25 mouse cellular contexts compared by ENCODE assay signal in genomic region chr9:67725196-67725595, GRCm38 (mm10). TPM values are rescaled to one million over a fixed set of nuclear protein-coding genes. Genes with fewer than 3 reads are reported as not detected.
DNase-seq lines count a peak whose midpoint lies in the region; ATAC-seq and TF ChIP-seq lines count a peak whose summit lies in the region.
"Had no signal": no experiment of that assay in that cellular context is flagged by ENCODE, and none has a peak within 500 bp of the region (broad histone marks: within the 10 kb centered on the region; RNA-seq: fewer than 3 reads in every experiment).

No protein-coding gene starts in this region.

- no peaks in the 10 kb centered on the region for H3K36me3 ChIP-seq in embryonic facial prominence, embryonic 13.5 days
- H3K36me3 ChIP-seq in embryonic facial prominence, embryonic 10.5 days (replicated peaks), result no peaks in the 10 kb centered on the region
- no peaks in the 10 kb centered on the region; the same call in 1 of the 2 replicates for H3K36me3 ChIP-seq in testis, adult 2 months (ENCODE audit: control insufficient read depth, insufficient read depth, low read length)
- no peaks in the 10 kb centered on the region for H3K36me3 ChIP-seq in embryonic facial prominence, embryonic 14.5 days (ENCODE audit: control insufficient read depth, insufficient read depth, low read length)
- H3K36me3 ChIP-seq: G1E had no signal

- H3K4me1 ChIP-seq in embryonic facial prominence, embryonic 13.5 days, result peaks cover 4% of the 10 kb centered on the region; the same call in 1 of the 2 replicates
- H3K4me1 ChIP-seq in embryonic facial prominence, embryonic 10.5 days, result peaks cover 9% of the 10 kb centered on the region; the same call in 1 of the 2 replicates
- H3K4me1 ChIP-seq in testis, adult 2 months (ENCODE audit: control insufficient read depth, insufficient read depth, low read length), result peaks cover 5% of the 10 kb centered on the region
- H3K4me1 ChIP-seq in embryonic facial prominence, embryonic 14.5 days (ENCODE audit: control insufficient read depth, insufficient read depth, low read length), result no peaks in the 10 kb centered on the region

- no peak for DNase-seq in embryonic facial prominence, embryonic 10.5 days (ENCODE audit: low spot score)
- DNase-seq in heart, adult 11 months, result peak; percentile 73
- no peak for DNase-seq in heart, postnatal 36 days
- DNase-seq in testis, postnatal 10 days (ENCODE audit: low spot score), result no peak
- DNase-seq in embryonic facial prominence, embryonic 14.5 days (ENCODE audit: low spot score), result peak; percentile 54
- DNase-seq in Muller cell, postnatal 12 days (ENCODE audit: inconsistent ontology term), result no peak
- DNase-seq: adrenal gland, adult 2 months; adrenal gland, adult 8-10 months; adrenal gland, postnatal 10 days; adrenal gland, postnatal 14 days; adrenal gland, postnatal 25 days; adrenal gland, postnatal 36 days; B cell, adult 2 months; cerebellum, adult 11 months; cerebellum, adult 11-12 months; cerebellum, adult 18-20 months had no signal

- 58% methylated on average over 3 of the region's 3 CpGs for WGBS in embryonic facial prominence, embryonic 13.5 days
- WGBS in embryonic facial prominence, embryonic 10.5 days, result 79% methylated on average over 3 of the region's 3 CpGs
- WGBS in embryonic facial prominence, embryonic 14.5 days, result 63% methylated on average over 3 of the region's 3 CpGs

- TF ChIP-seq CTCF in testis, adult 2 months (IDR thresholded peaks at IDR 0.05; ENCODE audit: control insufficient read depth, insufficient read depth, insufficient replicate concordance, low read depth, low read length), result no peak

- no peak for ATAC-seq in embryonic facial prominence, embryonic 13.5 days (ENCODE audit: insufficient number of reproducible peaks, insufficient read depth, low FRiP score, low TSS enrichment, low read depth)
- peak; percentile 82; the same call in 1 of the 2 replicates for ATAC-seq in embryonic facial prominence, embryonic 14.5 days (ENCODE audit: low read depth)
- ATAC-seq: activated CD4-positive, CD25-positive, alpha-beta regulatory T cell, adult 4 months; CD4-positive, CD25-positive, alpha-beta regulatory T cell, adult 4 months; Patski had no signal

- no peak overlapping the region for H3K4me3 ChIP-seq in embryonic facial prominence, embryonic 13.5 days
- H3K4me3 ChIP-seq in embryonic facial prominence, embryonic 10.5 days, result no peak overlapping the region
- no peak overlapping the region for H3K4me3 ChIP-seq in testis, adult 2 months (ENCODE audit: control insufficient read depth, low read depth, low read length)
- no peak overlapping the region for H3K4me3 ChIP-seq in embryonic facial prominence, embryonic 14.5 days (ENCODE audit: low read depth, low read length)

- H3K9me3 ChIP-seq in embryonic facial prominence, embryonic 13.5 days, result no peaks in the 10 kb centered on the region
- H3K9me3 ChIP-seq in embryonic facial prominence, embryonic 10.5 days, result no peaks in the 10 kb centered on the region
- no peaks in the 10 kb centered on the region for H3K9me3 ChIP-seq in embryonic facial prominence, embryonic 14.5 days (ENCODE audit: control insufficient read depth, low read length)
- H3K9me3 ChIP-seq: G1E had no signal

- H3K9ac ChIP-seq in embryonic facial prominence, embryonic 13.5 days, result no peak overlapping the region
- H3K9ac ChIP-seq in embryonic facial prominence, embryonic 14.5 days (ENCODE audit: low read depth, low read length), result no peak overlapping the region

- intact Hi-C loops in heart, postnatal 36 days (cut with DNase I), result no loop called here

- H3K27me3 ChIP-seq in embryonic facial prominence, embryonic 13.5 days, result no peaks in the 10 kb centered on the region
- H3K27me3 ChIP-seq in embryonic facial prominence, embryonic 10.5 days (replicated peaks; ENCODE audit: low read depth, poor library complexity, severe bottlenecking), result no peaks in the 10 kb centered on the region
- no peaks in the 10 kb centered on the region for H3K27me3 ChIP-seq in testis, adult 2 months (ENCODE audit: control insufficient read depth, insufficient read depth, low read length)
- no peaks in the 10 kb centered on the region for H3K27me3 ChIP-seq in embryonic facial prominence, embryonic 14.5 days (replicated peaks; ENCODE audit: control insufficient read depth, insufficient read depth, low read length)
- H3K27me3 ChIP-seq: CH12.LX had no signal

- H3K27ac ChIP-seq in embryonic facial prominence, embryonic 13.5 days, result peak overlapping the region; percentile 34; the same call in 1 of the 2 replicates
- H3K27ac ChIP-seq in embryonic facial prominence, embryonic 10.5 days (replicated peaks), result no peak overlapping the region
- H3K27ac ChIP-seq in testis, adult 2 months (ENCODE audit: control insufficient read depth, insufficient read depth, low read depth, low read length), result peak overlapping the region; percentile 68
- no peak overlapping the region for H3K27ac ChIP-seq in embryonic facial prominence, embryonic 14.5 days (replicated peaks; ENCODE audit: low read depth, low read length)

- no peak for TF ChIP-seq POLR2A in testis, adult 2 months (IDR thresholded peaks at IDR 0.05; ENCODE audit: control insufficient read depth, low read depth, low read length)

- H3K4me2 ChIP-seq in embryonic facial prominence, embryonic 13.5 days, result no peak overlapping the region
- no peak overlapping the region for H3K4me2 ChIP-seq in embryonic facial prominence, embryonic 14.5 days (ENCODE audit: low read depth, low read length)

RNA-seq across cellular contexts. Expression of gene C2cd4b, which starts 34.0 kb away (rescaled TPM):
- polyA plus RNA-seq in embryonic facial prominence, embryonic 13.5 days (2015; fragmentation: Nextera tagmentation; extraction: Ambion mirVana), result 0.15 and 0.19 TPM in 2 replicates
- 0.14 and 0.19 TPM in 2 replicates for polyA plus RNA-seq in embryonic facial prominence, embryonic 10.5 days (2016; fragmentation: Nextera tagmentation; extraction: Ambion mirVana)
- total RNA-seq in heart, postnatal 36 days (2021), result 1 to 10 TPM; 1.2 to 1.4 TPM
- polyA plus RNA-seq in testis, adult 2 months (2012; rRNA removed), result 25.6 and 38.9 TPM in 2 replicates
- 0.38 and 1.0 TPM in 2 replicates for polyA plus RNA-seq in embryonic facial prominence, embryonic 14.5 days (2014; fragmentation: Nextera tagmentation; extraction: Ambion mirVana)
- total RNA-seq: CH12.LX, G1E, MEL had no signal
- polyA plus RNA-seq: activated CD4-positive, CD25-positive, alpha-beta regulatory T cell, adult 4 months; C2C12; CD4-positive, CD25-positive, alpha-beta regulatory T cell, adult 4 months; G1E had no signal

Comparison
In these comparisons a context has a peak if more than half of its experiments do, and no peak if none do; other contexts are left out.
1. H3K27ac ChIP-seq: peak in embryonic facial prominence, embryonic 13.5 days (single experiment) and testis, adult 2 months (single experiment); none in embryonic facial prominence, embryonic 10.5 days (single experiment) and embryonic facial prominence, embryonic 14.5 days (single experiment).
2. DNase-seq: peak in heart, adult 11 months (single experiment) and embryonic facial prominence, embryonic 14.5 days (single experiment); none in embryonic facial prominence, embryonic 10.5 days (single experiment), heart, postnatal 36 days (0 of 2), testis, postnatal 10 days (single experiment) and Muller cell, postnatal 12 days (single experiment).
3. RNA of gene C2cd4b, which starts 34.0 kb away (polyA plus RNA-seq): 25.6 to 38.9 TPM in testis, adult 2 months; 0.38 to 1.0 TPM in embryonic facial prominence, embryonic 14.5 days, 0.14 to 0.19 TPM in embryonic facial prominence, embryonic 10.5 days and 0.15 to 0.19 TPM in embryonic facial prominence, embryonic 13.5 days; every median in the first group is over 10 times any median in the second.